ENCODE assay signal across 12 mouse cellular contexts in the genomic region with DNA sequence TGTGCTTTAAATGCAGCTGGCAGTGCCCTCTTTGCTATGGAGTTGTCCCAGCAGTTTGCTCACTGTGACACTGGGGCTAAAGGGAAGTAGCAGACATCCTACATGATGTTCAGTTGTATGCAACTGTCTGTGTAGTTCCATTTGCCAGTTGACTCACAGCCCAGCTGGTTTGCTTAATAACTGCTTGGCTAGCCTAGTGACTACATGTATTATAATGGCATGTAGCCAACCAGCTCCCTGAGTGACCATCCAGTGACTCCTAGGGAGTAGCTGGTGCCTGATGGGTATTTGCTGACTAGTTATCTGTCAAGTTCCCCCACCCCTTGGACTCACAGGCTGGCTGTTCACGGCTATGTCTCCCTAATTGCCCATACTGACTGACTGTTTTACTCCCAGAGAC. TPM values are rescaled to one million over a fixed set of nuclear protein-coding genes. Genes with fewer than 3 reads are reported as not detected.
DNase-seq lines count a peak whose midpoint lies in the region; ATAC-seq and TF ChIP-seq lines count a peak whose summit lies in the region.
"Had no signal": no experiment of that assay in that cellular context is flagged by ENCODE, and none has a peak within 500 bp of the region (broad histone marks: within the 10 kb centered on the region; RNA-seq: fewer than 3 reads in every experiment).

No protein-coding gene starts in this region.

- TF ChIP-seq POLR2A in small intestine, adult 2 months (IDR thresholded peaks at IDR 0.05; ENCODE audit: low read depth, low read length), result no peak

- no peak overlapping the region for H3K9ac ChIP-seq in lung, embryonic 14.5 days
- H3K9ac ChIP-seq in midbrain, embryonic 11.5 days (ENCODE audit: low read length), result no peak overlapping the region
- H3K9ac ChIP-seq: forebrain, postnatal 0 days; heart, embryonic 12.5 days; intestine, embryonic 15.5 days; liver, embryonic 14.5 days had no signal

- 0 out of 2 replicates have a peak, but pooled peaks cover 6% of the 10 kb centered on the region for H3K36me3 ChIP-seq in lung, embryonic 14.5 days (ENCODE audit: insufficient read depth)
- H3K36me3 ChIP-seq in small intestine, adult 2 months (ENCODE audit: control insufficient read depth, insufficient read depth, low read length), result peaks cover 16% of the 10 kb centered on the region
- no peaks in the 10 kb centered on the region for H3K36me3 ChIP-seq in midbrain, embryonic 11.5 days (ENCODE audit: control insufficient read depth, insufficient read depth, low read length)
- H3K36me3 ChIP-seq: intestine, embryonic 15.5 days had no signal

- no peak overlapping the region for H3K4me3 ChIP-seq in lung, embryonic 14.5 days (ENCODE audit: low read depth, low read length)
- no peak overlapping the region for H3K4me3 ChIP-seq in small intestine, adult 2 months (ENCODE audit: low read depth, low read length)
- H3K4me3 ChIP-seq in midbrain, embryonic 11.5 days (ENCODE audit: low read depth, low read length), result no peak overlapping the region
- H3K4me3 ChIP-seq: heart, embryonic 12.5 days; intestine, embryonic 15.5 days had no signal

- no peak for TF ChIP-seq CTCF in lung, embryonic 14.5 days (IDR thresholded peaks at IDR 0.05; ENCODE audit: low read depth)
- no peak for TF ChIP-seq CTCF in small intestine, adult 2 months (IDR thresholded peaks at IDR 0.05; ENCODE audit: extremely low read depth, insufficient read length, insufficient replicate concordance, low read depth, low read length)

- H3K27ac ChIP-seq in lung, embryonic 14.5 days (ENCODE audit: low read depth), result no peak overlapping the region
- peak overlapping the region; percentile 83 for H3K27ac ChIP-seq in small intestine, adult 2 months (ENCODE audit: insufficient read depth, low read depth, low read length)
- no peak overlapping the region for H3K27ac ChIP-seq in midbrain, embryonic 11.5 days (ENCODE audit: low read depth, low read length)
- H3K27ac ChIP-seq: intestine, embryonic 15.5 days; liver, embryonic 14.5 days had no signal

- H3K4me1 ChIP-seq in lung, embryonic 14.5 days (ENCODE audit: insufficient read depth), result 0 out of 2 replicates have a peak, but pooled peaks cover 6% of the 10 kb centered on the region
- H3K4me1 ChIP-seq in small intestine, adult 2 months (ENCODE audit: control insufficient read depth, insufficient read depth, insufficient read length, low read length), result peaks cover 41% of the 10 kb centered on the region
- H3K4me1 ChIP-seq in midbrain, embryonic 11.5 days (ENCODE audit: control insufficient read depth, insufficient read depth, low read length), result no peaks in the 10 kb centered on the region

- WGBS in lung, embryonic 14.5 days, result 64% methylated on average over 1 of the region's 1 CpGs
- 33% methylated on average over 1 of the region's 1 CpGs for WGBS in small intestine, adult 2 months
- 61% methylated on average over 1 of the region's 1 CpGs for WGBS in midbrain, embryonic 11.5 days

- H3K4me2 ChIP-seq in lung, embryonic 14.5 days, result no peak overlapping the region
- H3K4me2 ChIP-seq in midbrain, embryonic 11.5 days, result no peak overlapping the region

- ATAC-seq in lung, embryonic 14.5 days (ENCODE audit: insufficient read depth), result no peak
- no peak for ATAC-seq in midbrain, embryonic 11.5 days (ENCODE audit: low FRiP score)
- ATAC-seq in erythroid progenitor cell, adult 5-6 weeks (replicated peaks; ENCODE audit: low FRiP score, poor library complexity, severe bottlenecking), result no peak
- ATAC-seq: forebrain, postnatal 0 days; intestine, embryonic 15.5 days had no signal

- no peaks in the 10 kb centered on the region for H3K9me3 ChIP-seq in lung, embryonic 14.5 days (ENCODE audit: low read depth, low read length)
- no peaks in the 10 kb centered on the region for H3K9me3 ChIP-seq in midbrain, embryonic 11.5 days (ENCODE audit: control insufficient read depth, low read length)
- H3K9me3 ChIP-seq: heart, embryonic 12.5 days; intestine, embryonic 15.5 days had no signal

- peak; percentile 22 for DNase-seq in lung, embryonic 14.5 days
- DNase-seq in lung, postnatal 10 days, result no peak
- DNase-seq in Muller cell, postnatal 12 days (ENCODE audit: inconsistent ontology term), result peak; percentile 20
- peak; percentile 51 for DNase-seq in fibroblast of lung, adult 2 months (ENCODE audit: low read depth)
- DNase-seq in midbrain, embryonic 11.5 days (ENCODE audit: low spot score, missing footprints), result no peak
- DNase-seq: cerebellum, adult 11-12 months had no signal

- no peaks in the 10 kb centered on the region for H3K27me3 ChIP-seq in lung, embryonic 14.5 days (ENCODE audit: insufficient read depth, low read length)
- no peaks in the 10 kb centered on the region for H3K27me3 ChIP-seq in small intestine, adult 2 months (ENCODE audit: control insufficient read depth, insufficient read depth, low read length)
- H3K27me3 ChIP-seq in midbrain, embryonic 11.5 days (ENCODE audit: control insufficient read depth, insufficient read depth, low read length), result no peaks in the 10 kb centered on the region
- H3K27me3 ChIP-seq: heart, embryonic 12.5 days; intestine, embryonic 15.5 days had no signal

RNA-seq across cellular contexts. Expression of gene Elf4, which starts 39.3 kb away (rescaled TPM):
- polyA plus RNA-seq in lung, embryonic 14.5 days (2014; fragmentation: Nextera tagmentation; extraction: Ambion mirVana), result 9.6 and 10.5 TPM in 2 replicates
- 12.3 and 36.8 TPM in 2 replicates for polyA plus RNA-seq in small intestine, adult 2 months (2012; rRNA removed)
- polyA plus RNA-seq in midbrain, embryonic 11.5 days (2014; fragmentation: Nextera tagmentation; extraction: Ambion mirVana), result 2.0 and 2.2 TPM in 2 replicates
- 18.0 and 23.5 TPM in 2 replicates for total RNA-seq in erythroid progenitor cell, adult 5-6 weeks (2015; ENCODE audit: low replicate concordance)
- total RNA-seq in erythroid progenitor cell, adult 5-6 weeks (2017; ENCODE audit: low replicate concordance), result 5.1 and 10.3 TPM in 2 replicates

Comparison
In these comparisons a context has a peak if more than half of its experiments do, and no peak if none do; other contexts are left out.
1. DNase-seq: peak in lung, embryonic 14.5 days (single experiment), Muller cell, postnatal 12 days (single experiment) and fibroblast of lung, adult 2 months (single experiment); none in lung, postnatal 10 days (single experiment) and midbrain, embryonic 11.5 days (single experiment).